Mouse (Mus musculus) gonadal fat pad, adult 2 months (tissue): Measurements from ENCODE around the gene Tmem132e. TPM values are rescaled to one million over a fixed set of nuclear protein-coding genes. Genes with fewer than 3 reads are reported as not detected.

Source experiments
- DNase-seq: peaks from one replicate; pipeline ENCODE4 v3.0.0-alpha.2; 2012; ENCODE audit warnings: low read depth
- polyA plus RNA-seq: library from polyadenylated mRNA; depleted of rRNA; stranded (reverse); fragments of >200 nt; gene quantifications from 2 replicates; pipeline ENCODE4 v1.2.3, GENCODE M21; 2012; rRNA removed

The Tmem132e gene
- polyA plus RNA-seq, 1 experiment = 0.07 TPM

- no peak for DNase-seq
Observed at GRCm38 (mm10) chr11:82428801-82429200, 40.1 kb downstream of the Tmem132e start.

- DNase-seq = no peak
Observed at GRCm38 (mm10) chr11:82434091-82434831, 45.6 kb downstream of the Tmem132e start.

- DNase-seq = no peak
Observed at GRCm38 (mm10) chr11:82434832-82435182, 46.1 kb downstream of the Tmem132e start.

- no peak for DNase-seq
Observed at GRCm38 (mm10) chr11:82448485-82448884, 59.8 kb downstream of the Tmem132e start.

GRCm38 (mm10) chr11:82452516-82452915 lies 63.8 kb downstream of the Tmem132e start:
- no peak for DNase-seq

- DNase-seq = no peak
Observed at GRCm38 (mm10) chr11:82453230-82453629, 64.5 kb downstream of the Tmem132e start.

- no peak for DNase-seq
Observed at GRCm38 (mm10) chr11:82461326-82461725, 72.6 kb downstream of the Tmem132e start.

GRCm38 (mm10) chr11:82465536-82465935 lies 76.8 kb downstream of the Tmem132e start:
- no peak for DNase-seq

GRCm38 (mm10) chr11:82467218-82467617 lies 78.5 kb downstream of the Tmem132e start:
- DNase-seq = no peak

GRCm38 (mm10) chr11:82471076-82471475 lies 82.4 kb downstream of the Tmem132e start:
- no peak for DNase-seq

- DNase-seq = no peak
Observed at GRCm38 (mm10) chr11:82473137-82473621, 84.5 kb downstream of the Tmem132e start.

- no peak for DNase-seq
Observed at GRCm38 (mm10) chr11:82476092-82476491, 87.4 kb downstream of the Tmem132e start.

GRCm38 (mm10) chr11:82477412-82477811 lies 88.7 kb downstream of the Tmem132e start:
- DNase-seq = no peak

GRCm38 (mm10) chr11:82480941-82481340 lies 92.2 kb downstream of the Tmem132e start:
- DNase-seq = no peak

GRCm38 (mm10) chr11:82487359-82488086 lies 98.8 kb downstream of the Tmem132e start:
- no peak for DNase-seq

GRCm38 (mm10) chr11:82490896-82491295 lies 102.2 kb downstream of the Tmem132e start:
- DNase-seq = no peak

Other genes with a start within 250 kb of the Tmem132e start
- gene Ccl1, start 83.2 kb upstream of the Tmem132e start, polyA plus RNA-seq = not detected in 2 replicates